In genomic region chrX:48428642-48429041, GRCm38 (mm10) we compare ENCODE assay signal across 18 mouse cellular contexts. TPM values are rescaled to one million over a fixed set of nuclear protein-coding genes. Genes with fewer than 3 reads are reported as not detected.
DNase-seq lines count a peak whose midpoint lies in the region; ATAC-seq and TF ChIP-seq lines count a peak whose summit lies in the region.
"Had no signal": no experiment of that assay in that cellular context is flagged by ENCODE, and none has a peak within 500 bp of the region (broad histone marks: within the 10 kb centered on the region; RNA-seq: fewer than 3 reads in every experiment).

No protein-coding gene starts in this region.

- no peak overlapping the region for H3K4me3 ChIP-seq in heart, embryonic 15.5 days
- H3K4me3 ChIP-seq in spleen, adult 2 months (ENCODE audit: extremely low read depth, insufficient read depth, insufficient read length) = no peak overlapping the region
- no peak overlapping the region for H3K4me3 ChIP-seq in brown adipose tissue, adult 24 weeks (ENCODE audit: insufficient read depth, low read depth, low read length)
- H3K4me3 ChIP-seq: embryonic facial prominence, embryonic 15.5 days; hindbrain, embryonic 13.5 days; layer of hippocampus, adult 2 months; midbrain, embryonic 12.5 days had no signal

- 74% methylated on average over 8 of the region's 8 CpGs for WGBS in heart, embryonic 15.5 days
- 48% methylated on average over 8 of the region's 8 CpGs for WGBS in spleen, adult 2 months

- no peaks in the 10 kb centered on the region for H3K27me3 ChIP-seq in heart, embryonic 15.5 days
- H3K27me3 ChIP-seq in spleen, adult 2 months (ENCODE audit: control insufficient read depth, insufficient read depth, low read length) = no peaks in the 10 kb centered on the region
- H3K27me3 ChIP-seq: embryonic facial prominence, embryonic 15.5 days; hindbrain, embryonic 13.5 days; midbrain, embryonic 12.5 days had no signal

- no peak overlapping the region for H3K9ac ChIP-seq in heart, embryonic 15.5 days
- H3K9ac ChIP-seq: embryonic facial prominence, embryonic 15.5 days; hindbrain, embryonic 13.5 days; midbrain, embryonic 12.5 days had no signal

- 0 out of 2 replicates have a peak overlapping the region, but pooled peaks have one; percentile 54 for H3K27ac ChIP-seq in heart, embryonic 15.5 days
- H3K27ac ChIP-seq in spleen, adult 2 months (ENCODE audit: insufficient read depth, low read length) = peak overlapping the region; percentile 72
- peak overlapping the region; percentile 96 for H3K27ac ChIP-seq in brown adipose tissue, adult 24 weeks (replicated peaks; ENCODE audit: low read depth, low read length)
- H3K27ac ChIP-seq: embryonic facial prominence, embryonic 15.5 days; hindbrain, embryonic 13.5 days; layer of hippocampus, adult 2 months; midbrain, embryonic 12.5 days had no signal

- DNase-seq in heart, adult 18-20 months = no peak
- DNase-seq in spleen, adult 2 months (ENCODE audit: low read depth in 1 of 2, low spot score in 2 of 2) = no peak
- DNase-seq in spleen, postnatal 10 days (ENCODE audit: low spot score in 2 of 2) = no peak
- peak; percentile 28 for DNase-seq in naive thymus-derived CD4-positive, alpha-beta T cell, adult 2 months (ENCODE audit: low read depth)
- DNase-seq: adrenal gland, postnatal 10 days; cerebellum, adult 11-12 months; cerebellum, postnatal 36 days; layer of hippocampus, postnatal 36 days; lung, postnatal 14 days had no signal

- H3K36me3 ChIP-seq in heart, embryonic 15.5 days = no peaks in the 10 kb centered on the region
- no peaks in the 10 kb centered on the region for H3K36me3 ChIP-seq in spleen, adult 2 months (ENCODE audit: control insufficient read depth, insufficient read depth, low read length)
- H3K36me3 ChIP-seq: embryonic facial prominence, embryonic 15.5 days; hindbrain, embryonic 13.5 days; midbrain, embryonic 12.5 days had no signal

- no peak for TF ChIP-seq POLR2A in spleen, adult 2 months (IDR thresholded peaks at IDR 0.05; ENCODE audit: low read depth, low read length)

- peaks cover 40% of the 10 kb centered on the region for H3K4me1 ChIP-seq in heart, embryonic 15.5 days (replicated peaks)
- peaks cover 30% of the 10 kb centered on the region for H3K4me1 ChIP-seq in spleen, adult 2 months (ENCODE audit: control insufficient read depth, insufficient read depth, insufficient read length)
- peaks cover 25% of the 10 kb centered on the region for H3K4me1 ChIP-seq in brown adipose tissue, adult 24 weeks (ENCODE audit: control insufficient read depth, insufficient read depth, insufficient read length, low read length)
- H3K4me1 ChIP-seq: hindbrain, embryonic 13.5 days; midbrain, embryonic 12.5 days had no signal

- H3K9me3 ChIP-seq in heart, embryonic 15.5 days (replicated peaks) = no peaks in the 10 kb centered on the region
- H3K9me3 ChIP-seq: embryonic facial prominence, embryonic 15.5 days; hindbrain, embryonic 13.5 days; midbrain, embryonic 12.5 days had no signal

- ATAC-seq in heart, embryonic 15.5 days (replicated peaks; ENCODE audit: insufficient number of reproducible peaks, insufficient read depth, low FRiP score, low read depth) = no peak
- no peak; the same call in 1 of the 2 replicates for ATAC-seq in monocyte, adult 5-6 weeks (replicated peaks; ENCODE audit: insufficient number of reproducible peaks, low FRiP score, low TSS enrichment, poor library complexity, severe bottlenecking)
- ATAC-seq: activated CD4-positive, CD25-positive, alpha-beta regulatory T cell, adult 4 months; forebrain, embryonic 16.5 days had no signal

- H3K4me2 ChIP-seq in heart, embryonic 15.5 days = no peak overlapping the region
- H3K4me2 ChIP-seq: embryonic facial prominence, embryonic 15.5 days; hindbrain, embryonic 13.5 days; midbrain, embryonic 12.5 days had no signal

- no peak for TF ChIP-seq CTCF in spleen, adult 2 months (IDR thresholded peaks at IDR 0.05; ENCODE audit: extremely low read depth, insufficient read depth, insufficient read length, insufficient replicate concordance)

RNA-seq across cellular contexts. Expression of gene Elf4, which starts 34.3 kb away (rescaled TPM):
- 8.4 and 11.2 TPM in 2 replicates for polyA plus RNA-seq in heart, embryonic 15.5 days (2015; fragmentation: Nextera tagmentation; extraction: Ambion mirVana)
- total RNA-seq in heart, adult 18-20 months (2021) = 1 to 10 TPM; 5.8 to 6.5 TPM
- 42.0 and 46.3 TPM in 2 replicates for polyA plus RNA-seq in spleen, adult 2 months (2012; rRNA removed)
- polyA plus RNA-seq in brown adipose tissue, adult 24 weeks (2012; ENCODE audit: insufficient read depth, insufficient read length, missing spikeins) = 1.9 and 2.6 TPM in 2 replicates
- 35.9 to 86.3 TPM (median 41.4 TPM) in 3 replicates for total RNA-seq in monocyte, adult 5-6 weeks (2017)
